Mouse (Mus musculus) ES-E14 (cell line): ENCODE results near the gene Shq1. TPM values are rescaled to one million over a fixed set of nuclear protein-coding genes. Genes with fewer than 3 reads are reported as not detected.

Source experiments
- DNase-seq: peaks from one replicate; pipeline ENCODE4 v3.0.0-alpha.2; 2013; ENCODE audit warnings: low read depth, low spot score
- H3K27ac ChIP-seq: 2 replicates; pipeline ENCODE4 v1.5.1; 2012; ENCODE audit warnings: low read depth, mild to moderate bottlenecking, low read length, moderate library complexity, mixed read lengths; ENCODE audit not compliant: poor library complexity, insufficient read depth, severe bottlenecking
- H3K36me3 ChIP-seq: 2 replicates; pipeline ENCODE4 v1.6.1; 2012; ENCODE audit warnings: mild to moderate bottlenecking, low read length, moderate library complexity, mixed read lengths; ENCODE audit not compliant: control insufficient read depth, poor library complexity, insufficient read depth, severe bottlenecking
- H3K4me1 ChIP-seq, 2 experiments: fragments of 150-350 bp in 1 of 2; sonication (generic) in 1 of 2; 2 replicates each; pipeline ENCODE4 v1.6.1; 2012; ENCODE audit warnings: low read length in 2 of 2, mild to moderate bottlenecking in 1 of 2, mixed read lengths in 1 of 2; ENCODE audit not compliant: control insufficient read depth in 2 of 2, insufficient read depth in 2 of 2, poor library complexity in 1 of 2
- H3K4me3 ChIP-seq, 2 experiments: fragments of 150-350 bp in 1 of 2; sonication (generic) in 1 of 2; 2 replicates each; pipeline ENCODE4 v1.5.1; 2012; ENCODE audit warnings: low read length in 2 of 2, low read depth in 1 of 2, mild to moderate bottlenecking in 1 of 2, mixed read lengths in 1 of 2; ENCODE audit not compliant: insufficient read depth in 1 of 2, poor library complexity in 1 of 2, severe bottlenecking in 1 of 2
- H3K9ac ChIP-seq: 2 replicates; pipeline ENCODE4 v1.6.1; 2012; ENCODE audit warnings: low read depth, mild to moderate bottlenecking, low read length, mixed read lengths; ENCODE audit not compliant: poor library complexity, insufficient read depth, severe bottlenecking
- H3K9me3 ChIP-seq: fragments of 150-350 bp; sonication (generic); 2 replicates; pipeline ENCODE4 v1.6.1; 2012; ENCODE audit warnings: low read depth, mild to moderate bottlenecking, low read length; ENCODE audit not compliant: control insufficient read depth, insufficient read depth
- CHD2 ChIP-seq: IDR thresholded peaks from 2 replicates; pipeline ENCODE4 v1.6.1; 2014; ENCODE audit warnings: mild to moderate bottlenecking, low read depth, low read length, inconsistent platforms
- HCFC1 ChIP-seq: IDR thresholded peaks from 2 replicates; pipeline ENCODE4 v1.6.1; 2012; ENCODE audit warnings: low read length, inconsistent platforms, borderline replicate concordance; ENCODE audit not compliant: insufficient read depth
- MAFK ChIP-seq: IDR thresholded peaks from 2 replicates; pipeline ENCODE4 v1.6.1; 2014; ENCODE audit warnings: mild to moderate bottlenecking, low read depth, low read length, inconsistent platforms; ENCODE audit not compliant: insufficient read depth
- ZC3H11A ChIP-seq: IDR thresholded peaks from 2 replicates; pipeline ENCODE4 v1.6.1; 2012; ENCODE audit warnings: low read depth, mild to moderate bottlenecking, inconsistent platforms, low read length, borderline replicate concordance
- ZNF384 ChIP-seq: IDR thresholded peaks from 2 replicates; pipeline ENCODE4 v1.6.1; 2012; ENCODE audit warnings: low read depth, low read length, inconsistent platforms
- in situ Hi-C, 2 experiments: fragments of 600-800 bp; cut with MboI; formaldehyde crosslinking; loops; one replicate each; pipeline ENCODE4 v1.15.1; 2025; ENCODE audit warnings: low sequenced_read_pairs in 2 of 2, inconsistent platforms in 1 of 2; ENCODE audit not compliant: unreplicated experiment in 2 of 2
- total RNA-seq: library from RNA; depleted of rRNA; stranded (reverse); fragments of 300-350 nt; gene quantifications from 2 replicates; pipeline ENCODE4 v1.2.3, GENCODE M21; 2012

The Shq1 gene
- total RNA-seq, 1 experiment: 25.1 TPM

DNA sequence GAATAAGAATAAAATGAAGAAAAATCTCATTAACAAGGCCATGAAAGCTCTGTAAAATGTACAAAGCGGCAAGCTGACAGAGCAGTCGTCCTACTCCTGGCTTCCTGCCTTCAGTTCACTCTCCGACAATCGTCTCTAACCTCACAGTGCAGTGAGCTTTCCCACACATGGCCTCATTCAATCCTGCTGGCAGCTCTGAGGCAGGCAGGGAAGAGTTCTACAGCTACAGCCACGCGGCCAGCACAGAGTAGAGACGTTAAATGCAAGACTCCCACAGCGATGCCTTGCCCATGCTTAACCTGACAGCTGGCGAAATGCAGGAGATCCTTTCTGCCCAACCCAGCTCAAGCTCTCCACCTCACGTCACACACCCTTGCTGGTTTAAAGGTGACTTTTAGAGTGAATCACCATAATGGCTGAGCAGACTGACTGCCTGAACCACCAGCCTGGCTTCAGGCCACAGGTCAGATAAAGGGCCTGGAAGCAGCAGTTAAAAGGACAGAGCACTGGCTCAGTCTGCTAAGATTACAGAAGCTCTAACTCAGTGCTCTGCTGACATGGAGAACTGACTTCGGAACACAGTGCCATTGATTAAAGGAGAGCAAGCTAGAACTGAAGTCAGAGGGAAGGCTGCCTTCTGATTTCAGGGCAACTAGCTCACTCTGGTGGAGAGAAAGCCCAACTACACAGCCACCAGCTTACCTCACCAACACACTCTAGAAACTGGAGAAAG lies 25.3 kb downstream of the Shq1 start:
- Histone ChIP-seq H3K4me1 (peaks cover 0 to 2% of the 10 kb centered on the region in 2 experiments; a peak in 1 of 4 replicates), H3K9ac (no peak overlapping the region), H3K9me3 (no peaks in the 10 kb centered on the region), H3K36me3 (peaks cover 4% of the 10 kb centered on the region; the same call in 1 of the 2 replicates), H3K4me3 (no peak overlapping the region), H3K27ac (no peak overlapping the region)
- DNase-seq: peak; percentile 20
- in situ Hi-C loops: no loop called here
- TF ChIP-seq MAFK: no peak
- no peak for TF ChIP-seq ZC3H11A
- no peak for TF ChIP-seq CHD2
- TF ChIP-seq ZNF384: no peak
- no peak for TF ChIP-seq HCFC1

DNA sequence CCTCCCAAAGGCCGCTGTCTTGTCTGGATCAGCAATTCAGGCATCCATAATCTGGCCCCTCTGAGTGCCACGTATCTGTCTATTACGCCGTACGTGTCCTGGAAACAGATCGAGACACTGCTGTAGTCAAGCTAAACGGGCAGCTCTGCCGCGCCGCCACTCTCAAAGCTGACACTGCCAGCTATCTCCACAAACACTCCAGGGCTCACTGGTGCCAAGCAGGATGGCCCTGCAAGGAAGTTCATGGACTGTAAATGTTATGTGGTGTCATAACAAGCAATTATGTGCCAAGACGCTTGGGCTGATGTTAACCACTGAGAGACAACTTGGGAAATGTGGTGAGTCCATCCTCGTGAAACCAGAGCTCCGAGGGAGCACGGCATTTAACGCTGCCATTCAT lies 26.3 kb downstream of the Shq1 start:
- DNase-seq: no peak
- no peak for TF ChIP-seq ZNF384
- TF ChIP-seq ZC3H11A: no peak
- no peak for TF ChIP-seq MAFK
- TF ChIP-seq CHD2: no peak
- TF ChIP-seq HCFC1: no peak
- H3K27ac ChIP-seq: no peak overlapping the region

DNA sequence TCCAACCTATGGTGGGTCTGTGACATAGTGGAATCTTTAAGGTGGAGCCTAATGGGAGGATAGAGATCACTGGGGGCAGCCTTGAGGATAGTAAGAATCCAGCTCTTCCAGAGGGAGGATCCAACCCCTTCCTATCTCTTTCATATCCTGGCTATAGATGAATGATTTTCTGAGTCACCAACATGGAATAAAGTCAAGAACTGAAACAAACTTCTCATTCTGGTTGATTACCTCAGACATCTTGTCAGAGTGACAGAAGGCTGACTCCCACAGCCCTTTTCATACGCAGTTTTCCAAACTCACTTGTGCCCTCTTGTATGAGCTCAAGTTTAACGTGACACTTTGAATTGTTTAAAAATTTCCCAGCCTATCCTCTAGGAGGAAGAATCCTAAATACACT lies 28.2 kb downstream of the Shq1 start:
- DNase-seq: no peak
- Histone ChIP-seq H3K9ac (no peak overlapping the region), H3K27ac (no peak overlapping the region), H3K4me1 (peaks cover 0 to 2% of the 10 kb centered on the region in 2 experiments; a peak in 1 of 4 replicates), H3K36me3 (peaks cover 6% of the 10 kb centered on the region; the same call in 1 of the 2 replicates), H3K4me3 (no peak overlapping the region), H3K9me3 (no peaks in the 10 kb centered on the region)
- TF ChIP-seq MAFK (no peak), HCFC1 (no peak), ZNF384 (no peak), ZC3H11A (no peak), CHD2 (no peak)
- in situ Hi-C loops: no loop called here

More for the DNA sequence above, 26.3 kb downstream of the Shq1 start:
- in situ Hi-C loops: no loop called here
- H3K9ac ChIP-seq: no peak overlapping the region
- peaks cover 0 to 2% of the 10 kb centered on the region in 2 experiments; a peak in 1 of 4 replicates for H3K4me1 ChIP-seq
- H3K4me3 ChIP-seq: no peak overlapping the region
- peaks cover 4% of the 10 kb centered on the region; the same call in 1 of the 2 replicates for H3K36me3 ChIP-seq
- no peaks in the 10 kb centered on the region for H3K9me3 ChIP-seq

DNA sequence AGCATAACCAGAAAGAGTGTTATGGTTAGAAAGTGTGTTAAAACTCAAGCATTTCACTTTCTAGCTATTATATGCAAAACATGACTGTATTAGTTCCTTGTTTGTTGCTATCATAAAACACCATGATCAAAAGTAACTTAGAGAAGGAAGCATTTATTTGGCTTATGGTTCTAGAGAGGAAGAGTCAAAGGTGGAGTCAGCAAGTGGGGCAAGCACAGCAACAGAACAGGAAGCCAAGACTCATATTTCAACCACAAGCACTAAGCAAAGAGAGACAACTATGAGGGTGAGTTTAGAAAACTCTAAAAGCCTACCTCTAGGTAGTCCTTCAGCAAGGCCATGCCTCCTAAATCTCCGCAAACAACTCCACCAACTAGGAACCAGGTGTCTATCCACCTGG lies 30.4 kb downstream of the Shq1 start:
- DNase-seq: no peak
- H3K27ac ChIP-seq: no peak overlapping the region
- no peak overlapping the region for H3K9ac ChIP-seq
- H3K4me1 ChIP-seq: peaks cover 0 to 2% of the 10 kb centered on the region in 2 experiments; a peak in 1 of 4 replicates
- no peaks in the 10 kb centered on the region for H3K9me3 ChIP-seq
- no peak overlapping the region for H3K4me3 ChIP-seq
- in situ Hi-C loops: no loop called here
- H3K36me3 ChIP-seq: peaks cover 4% of the 10 kb centered on the region; the same call in 1 of the 2 replicates
- TF ChIP-seq CHD2 (no peak), MAFK (no peak), HCFC1 (no peak), ZC3H11A (no peak), ZNF384 (no peak)
